Mouse (Mus musculus): ENCODE measurements around the gene Foxo6. TPM values are rescaled to one million over a fixed set of nuclear protein-coding genes. Genes with fewer than 3 reads are reported as not detected.
A peak's percentile ranks its signal among the peaks of the same experiment; 100 is the strongest.

Gene Foxo6
- polyA plus RNA-seq, 1 experiment, result 24.9 TPM

- Histone ChIP-seq H3K4me3 (no peak overlapping the region), H3K79me2 (ENCODE audit: control insufficient read depth, insufficient read depth) (no peaks in the 10 kb centered on the region), H3ac (ENCODE audit: control insufficient read depth, insufficient read length) (no peak overlapping the region), H3K27me3 (ENCODE audit: control insufficient read depth, insufficient read depth, insufficient read length) (no peaks in the 10 kb centered on the region), H3K4me2 (ENCODE audit: low read depth) (peak overlapping the region; percentile 62), H3K36me3 (ENCODE audit: control insufficient read depth, insufficient read depth) (no peaks in the 10 kb centered on the region)
- TF ChIP-seq SRF (IDR thresholded peaks at IDR 0.05; ENCODE audit: control insufficient read depth, insufficient read length, low read depth) (no peak), MYOG (IDR thresholded peaks at IDR 0.05; ENCODE audit: control insufficient read depth in 1 of 3, insufficient read depth in 1 of 3, insufficient read length in 2 of 3, low read depth in 2 of 3) (peak; percentile 81 to 100 (median 95)), TCF12 (IDR thresholded peaks at IDR 0.05; ENCODE audit: insufficient read depth, poor library complexity, severe bottlenecking) (peak; percentile 88), POLR2AphosphoS2 (IDR thresholded peaks at IDR 0.05; ENCODE audit: insufficient read length, low read depth) (no peak), REST (IDR thresholded peaks at IDR 0.05; ENCODE audit: insufficient read depth, insufficient read length) (no peak), E2F4 (IDR thresholded peaks at IDR 0.05; ENCODE audit: insufficient read depth) (no peak), CEBPB (IDR thresholded peaks at IDR 0.05; ENCODE audit: insufficient read depth, poor library complexity, severe bottlenecking) (no peak), MAX (IDR thresholded peaks at IDR 0.05; ENCODE audit: low read depth) (no peak), USF1 (IDR thresholded peaks at IDR 0.05; ENCODE audit: low read depth) (no peak), TCF3 (IDR thresholded peaks at IDR 0.05; ENCODE audit: insufficient read length, low read depth) (peak; percentile 89), MYOD1 (IDR thresholded peaks at IDR 0.05; ENCODE audit: control insufficient read depth in 1 of 3, insufficient read length in 2 of 3, low read depth in 2 of 3) (peak; percentile 71 to 99 (median 94)), POLR2A (IDR thresholded peaks at IDR 0.05; ENCODE audit: insufficient read length, low read depth) (peak; percentile 60)
Measured at GRCm38 (mm10) chr4:120223805-120224204, 63.3 kb downstream of the Foxo6 start.

- no peaks in the 10 kb centered on the region for H3K79me2 ChIP-seq (ENCODE audit: control insufficient read depth, insufficient read depth)
- H3K36me3 ChIP-seq (ENCODE audit: control insufficient read depth, insufficient read depth), result no peaks in the 10 kb centered on the region
- TF ChIP-seq POLR2A (IDR thresholded peaks at IDR 0.05; ENCODE audit: insufficient read length, low read depth) (no peak), TCF3 (IDR thresholded peaks at IDR 0.05; ENCODE audit: insufficient read length, low read depth) (no peak), MYOG (IDR thresholded peaks at IDR 0.05; ENCODE audit: control insufficient read depth in 1 of 3, insufficient read depth in 1 of 3, insufficient read length in 2 of 3, low read depth in 2 of 3) (peak in 1 of 3 experiments; percentile 3), REST (IDR thresholded peaks at IDR 0.05; ENCODE audit: insufficient read depth, insufficient read length) (no peak), CEBPB (IDR thresholded peaks at IDR 0.05; ENCODE audit: insufficient read depth, poor library complexity, severe bottlenecking) (no peak)
- no peaks in the 10 kb centered on the region for H3K27me3 ChIP-seq (ENCODE audit: control insufficient read depth, insufficient read depth, insufficient read length)
- H3K4me2 ChIP-seq (ENCODE audit: low read depth), result peak overlapping the region; percentile 62
- no peak overlapping the region for H3K4me3 ChIP-seq
- no peak overlapping the region for H3ac ChIP-seq (ENCODE audit: control insufficient read depth, insufficient read length)
Measured at GRCm38 (mm10) chr4:120223108-120223745, 63.9 kb downstream of the Foxo6 start.

- Histone ChIP-seq H3K27me3 (ENCODE audit: control insufficient read depth, insufficient read depth, insufficient read length) (no peaks in the 10 kb centered on the region), H3K4me3 (no peak overlapping the region), H3K4me2 (ENCODE audit: low read depth) (no peak overlapping the region), H3K79me2 (ENCODE audit: control insufficient read depth, insufficient read depth) (no peaks in the 10 kb centered on the region), H3ac (ENCODE audit: control insufficient read depth, insufficient read length) (no peak overlapping the region), H3K36me3 (ENCODE audit: control insufficient read depth, insufficient read depth) (no peaks in the 10 kb centered on the region)
- no peak for TF ChIP-seq USF1 (IDR thresholded peaks at IDR 0.05; ENCODE audit: low read depth)
- no peak for TF ChIP-seq MYOD1 (IDR thresholded peaks at IDR 0.05; ENCODE audit: control insufficient read depth in 1 of 3, insufficient read length in 2 of 3, low read depth in 2 of 3)
- no peak for TF ChIP-seq CEBPB (IDR thresholded peaks at IDR 0.05; ENCODE audit: insufficient read depth, poor library complexity, severe bottlenecking)
- no peak for TF ChIP-seq SRF (IDR thresholded peaks at IDR 0.05; ENCODE audit: control insufficient read depth, insufficient read length, low read depth)
- TF ChIP-seq REST (IDR thresholded peaks at IDR 0.05; ENCODE audit: insufficient read depth, insufficient read length), result no peak
- TF ChIP-seq TCF3 (IDR thresholded peaks at IDR 0.05; ENCODE audit: insufficient read length, low read depth), result no peak
- TF ChIP-seq POLR2AphosphoS2 (IDR thresholded peaks at IDR 0.05; ENCODE audit: insufficient read length, low read depth), result no peak
Measured at GRCm38 (mm10) chr4:120221708-120222107, 65.4 kb downstream of the Foxo6 start.

GRCm38 (mm10) chr4:120218878-120219277 lies 68.3 kb downstream of the Foxo6 start:
- Histone ChIP-seq H3K36me3 (ENCODE audit: control insufficient read depth, insufficient read depth) (no peaks in the 10 kb centered on the region), H3K4me2 (ENCODE audit: low read depth) (peak overlapping the region; percentile 40), H3K79me2 (ENCODE audit: control insufficient read depth, insufficient read depth) (no peaks in the 10 kb centered on the region), H3K4me3 (no peak overlapping the region), H3ac (ENCODE audit: control insufficient read depth, insufficient read length) (no peak overlapping the region), H3K27me3 (ENCODE audit: control insufficient read depth, insufficient read depth, insufficient read length) (no peaks in the 10 kb centered on the region)
- no peak for TF ChIP-seq SRF (IDR thresholded peaks at IDR 0.05; ENCODE audit: control insufficient read depth, insufficient read length, low read depth)
- TF ChIP-seq MAX (IDR thresholded peaks at IDR 0.05; ENCODE audit: low read depth), result no peak
- no peak for TF ChIP-seq POLR2AphosphoS2 (IDR thresholded peaks at IDR 0.05; ENCODE audit: insufficient read length, low read depth)
- no peak for TF ChIP-seq TCF12 (IDR thresholded peaks at IDR 0.05; ENCODE audit: insufficient read depth, poor library complexity, severe bottlenecking)
- no peak for TF ChIP-seq MYOG (IDR thresholded peaks at IDR 0.05; ENCODE audit: control insufficient read depth in 1 of 3, insufficient read depth in 1 of 3, insufficient read length in 2 of 3, low read depth in 2 of 3)
- no peak for TF ChIP-seq MYOD1 (IDR thresholded peaks at IDR 0.05; ENCODE audit: control insufficient read depth in 1 of 3, insufficient read length in 2 of 3, low read depth in 2 of 3)
- TF ChIP-seq CEBPB (IDR thresholded peaks at IDR 0.05; ENCODE audit: insufficient read depth, poor library complexity, severe bottlenecking), result no peak
- no peak for TF ChIP-seq TCF3 (IDR thresholded peaks at IDR 0.05; ENCODE audit: insufficient read length, low read depth)
- no peak for TF ChIP-seq REST (IDR thresholded peaks at IDR 0.05; ENCODE audit: insufficient read depth, insufficient read length)
- TF ChIP-seq POLR2A (IDR thresholded peaks at IDR 0.05; ENCODE audit: insufficient read length, low read depth), result no peak
- no peak for TF ChIP-seq USF1 (IDR thresholded peaks at IDR 0.05; ENCODE audit: low read depth)
- TF ChIP-seq E2F4 (IDR thresholded peaks at IDR 0.05; ENCODE audit: insufficient read depth), result no peak

Other genes with a start within 250 kb of the Foxo6 start
- not detected for gene AL607142.1, start 222.4 kb downstream of the Foxo6 start, polyA plus RNA-seq (2012; fragmentation: generic; extraction: Trizol)
- not detected for gene Edn2, start 126.1 kb downstream of the Foxo6 start, polyA plus RNA-seq (2012; fragmentation: generic; extraction: Trizol)
- 27.4 TPM for gene Scmh1, start 117.9 kb upstream of the Foxo6 start, polyA plus RNA-seq (2012; fragmentation: generic; extraction: Trizol)
- not detected for gene Slfnl1, start 244.9 kb upstream of the Foxo6 start, polyA plus RNA-seq (2012; fragmentation: generic; extraction: Trizol)